Mouse (Mus musculus): ENCODE data around the gene Myl6. TPM values are rescaled to one million over a fixed set of nuclear protein-coding genes. Genes with fewer than 3 reads are reported as not detected.

Myl6 gene
- polyA plus RNA-seq, 1 experiment from 2014 or later, result 742 TPM

GRCm38 (mm10) chr10:128444354-128444753 lies 49.6 kb downstream of the Myl6 start:
- Histone ChIP-seq H3K9me3 (ENCODE audit: control insufficient read depth, low read length) (no peaks in the 10 kb centered on the region), H3K4me1 (replicated peaks; ENCODE audit: control insufficient read depth, insufficient read depth, low read length) (no peaks in the 10 kb centered on the region), H3K4me2 (replicated peaks; ENCODE audit: low read depth, low read length) (no peak overlapping the region), H3K27ac (ENCODE audit: low read depth, low read length) (no peak overlapping the region), H3K27me3 (ENCODE audit: control insufficient read depth, insufficient read depth, low read length) (no peaks in the 10 kb centered on the region), H3K4me3 (ENCODE audit: low read depth, low read length) (no peak overlapping the region), H3K9ac (ENCODE audit: low read depth, low read length) (no peak overlapping the region), H3K36me3 (ENCODE audit: control insufficient read depth, insufficient read depth, low read length) (no peaks in the 10 kb centered on the region; the same call in 1 of the 2 replicates)
- no peak for ATAC-seq (ENCODE audit: low FRiP score)
- DNase-seq (ENCODE audit: low spot score), result no peak
- WGBS, result 85% methylated on average over 6 of the region's 6 CpGs

GRCm38 (mm10) chr10:128442718-128443117 lies 51.2 kb downstream of the Myl6 start:
- Histone ChIP-seq H3K4me1 (replicated peaks; ENCODE audit: control insufficient read depth, insufficient read depth, low read length) (no peaks in the 10 kb centered on the region), H3K4me2 (replicated peaks; ENCODE audit: low read depth, low read length) (no peak overlapping the region), H3K9ac (ENCODE audit: low read depth, low read length) (no peak overlapping the region), H3K9me3 (ENCODE audit: control insufficient read depth, low read length) (no peaks in the 10 kb centered on the region), H3K36me3 (ENCODE audit: control insufficient read depth, insufficient read depth, low read length) (peaks cover 3% of the 10 kb centered on the region; the same call in 1 of the 2 replicates), H3K27me3 (ENCODE audit: control insufficient read depth, insufficient read depth, low read length) (no peaks in the 10 kb centered on the region), H3K27ac (ENCODE audit: low read depth, low read length) (no peak overlapping the region), H3K4me3 (ENCODE audit: low read depth, low read length) (no peak overlapping the region)
- DNase-seq (ENCODE audit: low spot score), result no peak
- 97% methylated on average over 1 of the region's 1 CpGs for WGBS
- ATAC-seq (ENCODE audit: low FRiP score), result no peak

- H3K36me3 ChIP-seq (ENCODE audit: control insufficient read depth, insufficient read depth, low read length), result peaks cover 3% of the 10 kb centered on the region; the same call in 1 of the 2 replicates
- DNase-seq (ENCODE audit: low spot score), result no peak
- no peak overlapping the region for H3K4me3 ChIP-seq (ENCODE audit: low read depth, low read length)
- no peak overlapping the region for H3K4me2 ChIP-seq (replicated peaks; ENCODE audit: low read depth, low read length)
- H3K9ac ChIP-seq (ENCODE audit: low read depth, low read length), result no peak overlapping the region
- H3K4me1 ChIP-seq (replicated peaks; ENCODE audit: control insufficient read depth, insufficient read depth, low read length), result no peaks in the 10 kb centered on the region
- H3K9me3 ChIP-seq (ENCODE audit: control insufficient read depth, low read length), result no peaks in the 10 kb centered on the region
- no peaks in the 10 kb centered on the region for H3K27me3 ChIP-seq (ENCODE audit: control insufficient read depth, insufficient read depth, low read length)
- no peak for ATAC-seq (ENCODE audit: low FRiP score)
- H3K27ac ChIP-seq (ENCODE audit: low read depth, low read length), result no peak overlapping the region
- WGBS, result 87% methylated on average over 10 of the region's 10 CpGs
Observed at GRCm38 (mm10) chr10:128441324-128442119, 52.4 kb downstream of the Myl6 start.

Other genes with a start within 250 kb of the Myl6 start
- 0.17 and 0.36 TPM in 2 replicates for gene Apon, start 240.0 kb downstream of the Myl6 start, polyA plus RNA-seq (2014; fragmentation: Nextera tagmentation; extraction: Ambion mirVana)
- not detected in 2 replicates for gene Apof, start 225.5 kb downstream of the Myl6 start, polyA plus RNA-seq (2014; fragmentation: Nextera tagmentation; extraction: Ambion mirVana)
- 15.4 and 17.3 TPM in 2 replicates for gene Stat2, start 223.6 kb downstream of the Myl6 start, polyA plus RNA-seq (2014; fragmentation: Nextera tagmentation; extraction: Ambion mirVana)
- gene Il23a, start 195.4 kb downstream of the Myl6 start, polyA plus RNA-seq (2014; fragmentation: Nextera tagmentation; extraction: Ambion mirVana), result 0.28 TPM in 1 of 2 replicates, not detected in the other
- 30.5 and 31.2 TPM in 2 replicates for gene Pan2, start 190.8 kb downstream of the Myl6 start, polyA plus RNA-seq (2014; fragmentation: Nextera tagmentation; extraction: Ambion mirVana)
- gene Cnpy2, start 171.7 kb downstream of the Myl6 start, polyA plus RNA-seq (2014; fragmentation: Nextera tagmentation; extraction: Ambion mirVana), result 229 and 245 TPM in 2 replicates
- 242 and 254 TPM in 2 replicates for gene Cs, start 156.4 kb downstream of the Myl6 start, polyA plus RNA-seq (2014; fragmentation: Nextera tagmentation; extraction: Ambion mirVana)
- 23.8 and 24.5 TPM in 2 replicates for gene Coq10a, start 125.1 kb downstream of the Myl6 start, polyA plus RNA-seq (2014; fragmentation: Nextera tagmentation; extraction: Ambion mirVana)
- gene Ankrd52, start 117.0 kb downstream of the Myl6 start, polyA plus RNA-seq (2014; fragmentation: Nextera tagmentation; extraction: Ambion mirVana), result 9.5 and 12.3 TPM in 2 replicates
- gene Slc39a5, start 92.9 kb downstream of the Myl6 start, polyA plus RNA-seq (2014; fragmentation: Nextera tagmentation; extraction: Ambion mirVana), result not detected in 2 replicates
- 125 and 130 TPM in 2 replicates for gene Nabp2, start 82.7 kb downstream of the Myl6 start, polyA plus RNA-seq (2014; fragmentation: Nextera tagmentation; extraction: Ambion mirVana)
- 44.2 and 44.7 TPM in 2 replicates for gene Rnf41, start 82.5 kb downstream of the Myl6 start, polyA plus RNA-seq (2014; fragmentation: Nextera tagmentation; extraction: Ambion mirVana)
- gene Smarcc2, start 34.9 kb downstream of the Myl6 start, polyA plus RNA-seq (2014; fragmentation: Nextera tagmentation; extraction: Ambion mirVana), result 126 and 170 TPM in 2 replicates
- 3.3 and 4.2 TPM in 2 replicates for gene Myl6b, start 4.5 kb upstream of the Myl6 start, polyA plus RNA-seq (2014; fragmentation: Nextera tagmentation; extraction: Ambion mirVana)
- 12.6 and 15.7 TPM in 2 replicates for gene Esyt1, start 31.7 kb upstream of the Myl6 start, polyA plus RNA-seq (2014; fragmentation: Nextera tagmentation; extraction: Ambion mirVana)
- gene Zc3h10, start 53.6 kb upstream of the Myl6 start, polyA plus RNA-seq (2014; fragmentation: Nextera tagmentation; extraction: Ambion mirVana), result 14.1 and 15.0 TPM in 2 replicates
- gene Rpl41, start 55.2 kb upstream of the Myl6 start, polyA plus RNA-seq (2014; fragmentation: Nextera tagmentation; extraction: Ambion mirVana), result 2,785 and 2,836 TPM in 2 replicates
- gene Pa2g4, start 71.8 kb upstream of the Myl6 start, polyA plus RNA-seq (2014; fragmentation: Nextera tagmentation; extraction: Ambion mirVana), result 220 and 243 TPM in 2 replicates
- gene Erbb3, start 95.5 kb upstream of the Myl6 start, polyA plus RNA-seq (2014; fragmentation: Nextera tagmentation; extraction: Ambion mirVana), result 4.6 and 7.0 TPM in 2 replicates
- 596 and 615 TPM in 2 replicates for gene Rps26, start 132.6 kb upstream of the Myl6 start, polyA plus RNA-seq (2014; fragmentation: Nextera tagmentation; extraction: Ambion mirVana)
- gene Ikzf4, start 151.8 kb upstream of the Myl6 start, polyA plus RNA-seq (2014; fragmentation: Nextera tagmentation; extraction: Ambion mirVana), result 4.3 and 4.9 TPM in 2 replicates
- 12.0 and 14.8 TPM in 2 replicates for gene Suox, start 179.9 kb upstream of the Myl6 start, polyA plus RNA-seq (2014; fragmentation: Nextera tagmentation; extraction: Ambion mirVana)
- gene Rab5b, start 202.1 kb upstream of the Myl6 start, polyA plus RNA-seq (2014; fragmentation: Nextera tagmentation; extraction: Ambion mirVana), result 76.0 and 83.0 TPM in 2 replicates
- 4.5 and 5.8 TPM in 2 replicates for gene Pmel, start 210.1 kb upstream of the Myl6 start, polyA plus RNA-seq (2014; fragmentation: Nextera tagmentation; extraction: Ambion mirVana)
- 75.2 and 86.5 TPM in 2 replicates for gene Cdk2, start 210.9 kb upstream of the Myl6 start, polyA plus RNA-seq (2014; fragmentation: Nextera tagmentation; extraction: Ambion mirVana)

All from hindbrain, embryonic 11.5 days (tissue).